Mouse (Mus musculus) spleen, adult 18-20 months (tissue): ENCODE results near the gene Mta1.
A peak's percentile ranks its signal among the peaks of the same experiment; 100 is the strongest.

ENCODE experiments used
- DNase-seq, 2 experiments: peaks; one replicate each; pipeline ENCODE4 v3.0.0; 2022; ENCODE audit warnings: mixed read lengths in 2 of 2

The Mta1 gene

GRCm38 (mm10) chr12:113135401-113135800 is 37.3 kb downstream of the Mta1 start:
- DNase-seq = no peak

DNA sequence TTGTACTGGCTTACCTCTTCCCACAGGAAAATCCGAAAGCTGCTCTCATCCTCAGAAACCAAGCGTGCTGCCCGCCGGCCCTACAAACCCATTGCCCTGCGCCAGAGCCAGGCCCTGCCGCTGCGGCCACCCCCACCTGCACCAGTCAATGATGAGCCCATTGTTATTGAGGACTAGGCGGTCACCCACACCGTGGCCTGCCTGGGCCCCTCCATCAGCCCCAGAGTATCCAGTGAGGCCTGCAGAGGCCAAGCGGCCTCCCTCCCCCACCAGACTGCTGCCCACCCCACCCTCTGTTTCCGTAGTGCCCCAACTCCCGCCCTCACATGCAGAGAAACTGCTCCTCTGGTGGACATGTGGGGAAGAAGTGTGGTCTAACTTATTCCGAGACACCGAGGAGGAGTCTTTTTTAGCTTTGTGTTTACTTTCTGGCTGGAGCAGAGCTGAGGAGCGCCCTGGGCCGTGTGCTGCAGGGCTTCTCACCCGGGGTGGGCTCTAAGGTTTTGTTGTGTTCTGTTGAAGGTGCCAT is 38.5 kb downstream of the Mta1 start:
- DNase-seq = no peak

DNA sequence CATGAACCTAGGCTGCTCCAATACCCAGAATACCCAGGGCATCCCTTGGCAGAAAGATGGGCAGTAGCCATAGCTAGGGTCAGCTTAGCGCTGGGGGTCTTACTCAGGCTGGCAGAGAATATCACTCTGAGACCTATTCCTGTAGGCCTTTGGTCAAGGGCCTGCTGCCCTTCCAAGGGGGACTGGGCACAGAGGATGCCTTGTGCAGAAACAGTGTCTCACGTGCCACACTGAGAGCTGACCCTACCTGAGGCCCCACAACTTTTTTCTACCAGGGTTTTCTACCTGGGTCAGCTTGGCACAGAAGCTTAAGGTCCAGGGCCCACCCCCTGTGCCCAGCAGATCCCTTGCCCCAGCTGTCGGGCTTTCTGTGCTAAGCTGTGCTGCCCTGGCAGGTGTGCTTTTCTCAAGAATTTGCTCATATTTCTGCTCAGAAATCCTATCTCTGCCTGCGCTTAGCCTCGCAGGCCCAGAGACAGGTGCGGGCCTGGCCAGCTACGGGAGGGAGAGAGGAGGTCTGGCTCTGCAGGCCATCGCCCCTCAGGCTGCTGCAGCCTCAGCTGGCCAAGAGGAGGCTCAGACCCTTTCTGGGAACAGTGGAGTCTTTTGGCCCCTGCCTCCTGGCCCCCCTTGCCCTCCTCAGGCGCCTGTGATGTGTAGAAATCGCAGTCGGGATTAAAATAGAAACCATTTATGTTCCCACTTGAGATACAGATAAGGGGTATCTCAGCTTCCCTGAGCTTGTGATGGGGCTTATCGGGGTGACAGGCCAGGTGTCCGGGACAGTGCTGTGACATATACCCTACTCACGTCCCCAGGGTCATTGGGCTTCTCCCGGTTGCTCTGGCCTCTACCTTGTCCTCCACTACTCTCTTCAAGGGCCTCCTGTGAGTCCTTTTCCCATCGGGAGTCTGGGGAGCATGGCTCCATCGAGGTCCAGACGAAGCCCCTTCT is 39.5 kb downstream of the Mta1 start:
- DNase-seq = no peak

GRCm38 (mm10) chr12:113138291-113138690 is 40.2 kb downstream of the Mta1 start:
- no peak for DNase-seq

- DNase-seq = no peak
These were observed 41.1 kb downstream of the Mta1 start for GRCm38 (mm10) chr12:113138901-113139864.

DNA sequence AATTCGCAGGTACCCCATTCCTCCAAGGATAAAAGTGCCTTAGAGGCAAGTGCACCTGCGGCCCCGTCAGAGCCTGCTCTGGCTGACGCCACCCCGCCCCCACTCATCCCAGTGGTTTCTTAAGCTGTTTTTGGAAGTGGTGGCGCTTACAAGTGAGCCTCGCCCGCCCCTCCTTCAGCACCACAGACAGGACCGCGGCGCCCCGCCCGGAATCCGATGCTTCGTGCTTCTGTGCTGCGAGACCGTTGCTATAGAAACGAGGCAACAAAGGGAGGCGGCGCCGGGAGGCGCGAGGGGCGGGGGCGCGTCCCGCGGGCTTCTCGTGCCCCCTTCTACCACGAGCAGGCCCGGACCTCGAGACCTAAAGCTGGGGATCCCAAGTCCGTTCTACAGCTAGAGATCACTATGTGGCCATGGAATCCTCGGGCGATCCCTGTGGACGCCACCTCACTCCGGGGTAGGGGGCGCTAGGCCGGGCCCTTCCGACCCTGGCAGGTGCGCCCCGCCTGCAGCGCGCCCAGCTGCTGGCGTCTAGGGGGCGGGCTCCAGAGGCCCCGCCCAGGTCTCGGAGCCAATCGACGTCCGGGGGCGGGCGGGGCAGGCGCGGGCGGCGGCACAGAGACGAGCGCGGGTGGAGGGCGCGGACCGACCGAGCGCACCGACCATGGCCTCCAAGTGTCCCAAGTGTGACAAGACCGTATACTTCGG is 42.0 kb downstream of the Mta1 start, which contains the start of gene Crip2:
TSS of gene Crip2 (plus strand) at position 329 of the 708 bp plus-strand sequence.
- peak; percentile 72 to 83 for DNase-seq

GRCm38 (mm10) chr12:113140616-113141411 is 42.7 kb downstream of the Mta1 start:
- DNase-seq = no peak

DNA sequence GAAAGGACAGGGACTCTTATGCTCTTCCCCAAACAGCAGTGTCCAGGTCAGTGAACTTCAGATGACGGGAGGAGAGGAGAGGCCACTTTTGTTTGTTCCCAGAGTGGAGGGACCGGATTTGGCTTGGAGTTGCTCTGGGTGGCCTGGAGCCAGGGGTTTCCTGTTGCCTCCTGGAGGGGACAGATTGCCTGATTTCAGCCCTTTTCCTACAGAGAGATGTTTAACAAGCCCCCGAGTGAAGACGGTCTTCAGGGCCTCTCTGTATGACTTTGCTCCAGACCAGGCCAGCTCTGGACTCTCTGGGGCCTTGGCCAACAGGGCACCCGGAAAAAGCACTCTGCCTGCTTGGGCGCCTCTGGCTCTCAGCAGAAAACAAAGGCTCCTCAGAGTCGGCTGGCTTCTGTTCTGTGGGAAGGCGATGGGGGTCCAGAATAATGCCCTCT is 43.5 kb downstream of the Mta1 start:
- no peak for DNase-seq

DNA sequence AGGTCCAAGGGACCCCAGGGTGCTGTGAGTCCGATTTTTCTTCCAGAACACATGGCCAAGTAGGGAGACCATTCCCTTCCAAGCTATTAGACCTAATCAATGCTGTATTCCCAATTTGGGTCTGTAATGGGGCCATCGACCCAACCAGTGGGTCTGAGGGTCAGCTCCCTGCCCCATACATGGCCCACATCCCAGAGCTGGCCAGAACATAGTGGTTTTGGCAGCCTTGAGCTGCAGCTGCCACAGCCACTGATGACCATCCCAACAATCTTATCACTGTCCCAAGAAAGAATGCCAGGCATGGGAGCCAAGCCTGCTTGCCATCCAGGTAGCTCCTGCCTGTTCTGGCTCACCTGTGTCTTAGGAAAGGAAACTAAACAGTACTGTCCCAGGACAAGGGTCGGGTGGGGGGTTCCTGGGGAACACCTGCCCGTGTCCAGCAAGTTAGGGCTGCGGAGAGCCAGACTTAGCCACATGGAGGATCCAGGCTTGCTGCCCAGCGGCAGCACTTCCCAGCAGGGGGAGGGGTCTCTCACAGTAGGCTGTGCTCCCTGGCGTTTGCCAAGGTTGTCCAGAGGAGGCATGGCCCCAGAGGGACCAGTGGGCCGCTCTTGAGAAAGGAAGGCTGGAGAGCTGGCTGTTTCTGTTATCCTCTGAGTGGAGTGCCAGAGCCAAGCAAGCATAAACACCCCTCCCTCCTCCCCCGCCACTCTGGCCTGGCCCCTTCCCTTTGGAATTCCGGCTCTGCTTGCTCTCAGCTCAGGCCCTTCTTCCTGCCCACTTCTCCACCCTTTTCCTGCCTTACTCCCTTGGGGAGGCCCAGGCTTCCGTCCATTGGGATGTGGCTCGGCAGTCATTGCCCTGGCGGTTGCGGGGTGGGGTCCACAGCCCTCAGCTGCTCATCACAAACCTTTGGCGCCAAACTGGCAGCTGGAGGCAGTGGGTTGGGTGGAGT is 44.2 kb downstream of the Mta1 start:
- no peak for DNase-seq

DNA sequence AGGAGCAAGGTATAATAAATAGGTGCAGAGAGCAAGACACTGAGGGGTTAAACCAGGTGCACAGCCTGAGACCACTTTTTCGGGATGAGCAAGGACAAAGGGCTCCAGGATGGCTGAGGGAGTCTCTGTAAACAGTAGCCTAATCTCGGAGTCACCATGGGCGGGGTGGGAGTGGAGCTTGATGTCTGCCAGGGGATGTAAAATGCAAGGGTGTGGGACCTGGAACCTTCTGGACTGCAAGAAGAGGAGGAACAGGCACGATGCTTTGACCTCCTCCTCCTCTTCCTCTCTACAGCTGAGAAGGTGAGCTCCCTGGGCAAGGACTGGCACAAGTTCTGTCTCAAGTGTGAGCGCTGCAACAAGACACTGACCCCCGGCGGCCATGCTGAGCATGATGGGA is 45.1 kb downstream of the Mta1 start:
- DNase-seq = no peak

DNA sequence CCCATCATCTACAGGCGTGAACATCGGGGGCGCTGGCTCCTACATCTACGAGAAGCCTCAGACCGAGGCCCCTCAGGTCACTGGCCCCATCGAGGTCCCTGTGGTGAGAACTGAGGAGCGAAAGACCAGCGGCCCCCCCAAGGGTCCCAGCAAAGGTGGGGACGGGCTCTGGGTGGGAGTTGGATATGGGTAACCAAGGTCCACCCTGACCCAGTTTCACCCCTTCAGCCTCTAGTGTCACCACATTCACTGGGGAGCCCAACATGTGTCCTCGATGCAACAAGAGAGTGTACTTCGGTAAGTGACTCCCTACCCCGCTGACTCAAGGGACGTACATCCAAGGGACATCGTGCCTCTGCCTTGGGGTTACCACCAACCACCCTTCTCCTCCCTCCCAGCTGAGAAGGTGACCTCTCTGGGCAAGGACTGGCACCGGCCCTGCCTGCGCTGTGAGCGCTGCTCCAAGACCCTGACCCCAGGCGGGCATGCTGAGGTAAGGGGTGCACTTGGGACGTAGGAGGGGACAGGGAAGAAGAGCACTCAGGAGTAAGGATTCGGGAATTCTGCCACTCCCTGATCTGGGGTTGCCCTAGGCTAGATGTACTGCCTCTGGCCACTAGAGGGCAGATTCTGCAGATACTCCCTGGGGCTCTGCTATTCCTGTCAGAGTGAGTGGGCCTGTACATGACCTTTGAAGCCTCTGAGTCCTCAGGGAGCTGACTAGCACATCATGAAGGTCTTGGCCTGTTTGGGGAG is 46.1 kb downstream of the Mta1 start:
- DNase-seq = peak in 1 of 2 experiments; percentile 58

GRCm38 (mm10) chr12:113144886-113145285 is 46.8 kb downstream of the Mta1 start:
- no peak for DNase-seq

DNA sequence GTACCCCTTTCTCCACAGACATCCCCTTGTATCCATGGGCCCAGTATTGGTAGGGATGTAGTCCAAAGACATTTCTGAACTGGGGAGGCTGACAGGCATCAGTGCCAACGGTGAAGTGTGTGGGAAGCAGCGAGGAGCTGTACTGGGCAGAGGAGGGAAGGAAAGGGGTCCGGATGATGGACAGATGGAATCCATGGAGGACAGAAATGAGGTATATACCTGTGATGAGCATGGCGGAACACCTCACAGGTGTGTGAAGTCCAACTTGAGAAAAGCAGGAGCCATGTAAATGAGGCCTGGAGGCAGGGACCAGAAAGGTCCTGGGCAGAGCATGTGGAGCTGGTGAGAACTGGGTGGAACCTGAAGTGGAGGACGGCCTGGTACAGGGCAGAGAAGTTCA is 47.5 kb downstream of the Mta1 start:
- no peak for DNase-seq

DNA sequence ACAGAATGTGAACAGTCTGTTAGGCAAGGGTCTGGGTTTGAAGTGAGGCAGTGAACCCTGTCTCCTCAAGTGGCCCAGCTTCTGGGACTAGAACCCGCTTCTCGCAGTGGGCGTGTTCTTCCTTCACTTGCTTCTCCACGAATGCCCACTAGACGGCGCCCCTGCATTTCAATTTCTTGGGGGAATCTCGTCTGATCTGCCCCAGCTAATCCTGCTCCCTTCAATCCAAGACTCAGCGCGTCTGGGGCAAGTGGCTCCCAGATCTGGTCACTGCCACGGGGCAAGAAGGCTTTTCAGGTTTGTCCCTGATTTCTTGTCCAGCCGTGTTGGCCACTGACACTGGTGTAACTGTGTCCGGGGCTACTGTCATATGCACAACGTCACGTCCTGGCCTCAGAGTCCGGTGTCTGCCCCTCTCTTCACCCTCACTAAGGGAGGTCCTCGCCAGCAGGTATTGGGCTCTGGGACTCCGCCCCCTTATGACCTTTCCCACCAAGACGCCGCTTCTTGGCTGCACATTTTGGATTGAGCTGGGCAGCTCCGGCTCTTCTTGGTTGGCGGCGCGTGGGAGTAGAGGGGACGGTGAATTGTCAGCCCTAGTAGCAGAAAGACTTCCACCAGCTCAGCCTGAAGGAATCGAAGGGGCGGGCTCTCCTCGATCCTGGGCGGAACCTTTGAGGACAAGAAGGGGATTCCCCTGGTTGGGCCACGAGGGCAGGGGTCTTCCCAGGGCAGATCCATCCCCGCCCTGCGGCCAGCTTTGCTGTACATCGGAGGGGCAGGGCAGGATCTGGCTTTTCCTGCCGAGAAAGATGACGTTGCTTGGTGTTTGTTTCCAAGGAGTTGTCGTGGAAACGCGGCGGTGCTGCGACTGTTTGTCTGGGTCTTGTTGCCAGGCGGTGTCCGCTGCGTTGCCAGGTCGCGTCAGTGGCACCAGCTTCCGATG is 48.3 kb downstream of the Mta1 start, which contains the start of gene Crip1:
TSS of gene Crip1 (plus strand) at position 205 of the 946 bp plus-strand sequence.
- peak; percentile 82 to 93 for DNase-seq

- no peak for DNase-seq
These were observed 49.4 kb downstream of the Mta1 start for GRCm38 (mm10) chr12:113147481-113147880.

GRCm38 (mm10) chr12:113148381-113149035 is 50.4 kb downstream of the Mta1 start:
- DNase-seq = peak in 1 of 2 experiments; percentile 62

GRCm38 (mm10) chr12:113149341-113149740 is 51.3 kb downstream of the Mta1 start:
- no peak for DNase-seq
